Mouse (Mus musculus): ENCODE measurements around the gene Lypd9. TPM values are rescaled to one million over a fixed set of nuclear protein-coding genes. Genes with fewer than 3 reads are reported as not detected.
"Not testable (repeated sequence)": the region's sequence is repeated elsewhere in the genome, so short reads cannot be mapped to it uniquely, and the experiment has no call there.

Gene Lypd9
- polyA plus RNA-seq (2017; shearing (Covaris generic)), result not detected

DNA sequence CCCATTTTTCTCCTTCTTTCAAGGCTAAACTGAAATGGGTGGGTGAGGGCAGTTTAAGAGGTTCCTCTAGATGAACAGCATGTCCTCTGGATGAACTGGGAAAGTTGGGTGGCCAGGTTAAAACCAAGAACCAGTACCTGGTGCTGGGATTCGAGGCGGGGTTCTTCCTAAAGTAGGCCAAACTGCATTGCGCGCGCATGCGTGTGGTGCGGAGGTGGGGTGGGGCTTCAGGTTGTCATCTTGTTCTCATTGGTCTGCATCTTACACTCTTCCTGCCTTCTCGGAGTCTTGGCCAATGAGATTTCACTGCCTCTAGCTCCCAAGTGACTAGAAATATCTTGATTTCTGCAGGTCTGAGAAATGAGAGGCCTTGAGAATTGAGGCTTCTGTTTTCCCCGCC, at the start of gene Lypd9:
TSS of gene Lypd9 (minus strand) at position 165 of the 400 bp plus-strand sequence.
- no peak for ATAC-seq

DNA sequence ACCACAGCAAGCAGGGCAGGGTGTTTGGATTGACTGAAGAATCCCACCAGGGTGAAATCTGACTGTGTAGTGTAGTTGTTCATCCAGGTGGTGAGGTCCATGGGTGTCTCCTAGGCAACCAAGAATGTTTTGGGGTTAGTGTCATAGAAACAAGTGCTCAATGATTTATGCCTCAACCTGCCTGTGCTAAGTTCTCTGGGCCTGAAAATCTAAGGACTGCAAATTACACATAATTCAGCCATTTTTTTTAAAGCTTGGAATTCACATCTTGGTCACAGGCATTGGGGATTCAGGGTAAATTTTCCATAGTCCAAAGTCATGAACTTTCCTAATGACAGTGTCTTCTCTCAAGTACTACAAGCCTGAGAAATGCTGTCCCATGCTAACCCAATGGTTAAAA, 49.7 kb upstream of the Lypd9 start, which contains the start of gene Olfr331:
TSS of gene Olfr331 (minus strand) at position 101 of the 400 bp plus-strand sequence.
- not testable (repeated sequence) for ATAC-seq

DNA sequence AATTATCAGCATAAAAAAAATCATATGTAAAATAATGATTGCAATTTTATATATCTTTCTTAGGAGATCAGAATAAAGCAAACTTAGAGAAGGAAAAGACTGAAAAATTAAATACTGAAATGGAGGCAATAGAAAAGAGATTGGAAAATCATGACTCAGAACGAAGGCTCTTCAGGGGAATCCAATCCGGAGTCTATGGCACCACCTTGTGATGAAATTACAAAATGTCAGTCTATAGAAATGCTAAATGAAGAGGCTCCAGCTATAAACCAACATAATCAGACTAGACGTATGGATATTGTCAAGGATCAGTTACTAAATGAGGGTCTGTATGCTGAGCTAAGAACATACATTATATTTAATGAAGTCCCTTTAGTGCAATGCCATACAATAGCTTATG, 46.6 kb upstream of the Lypd9 start:
- ATAC-seq, result no peak

DNA sequence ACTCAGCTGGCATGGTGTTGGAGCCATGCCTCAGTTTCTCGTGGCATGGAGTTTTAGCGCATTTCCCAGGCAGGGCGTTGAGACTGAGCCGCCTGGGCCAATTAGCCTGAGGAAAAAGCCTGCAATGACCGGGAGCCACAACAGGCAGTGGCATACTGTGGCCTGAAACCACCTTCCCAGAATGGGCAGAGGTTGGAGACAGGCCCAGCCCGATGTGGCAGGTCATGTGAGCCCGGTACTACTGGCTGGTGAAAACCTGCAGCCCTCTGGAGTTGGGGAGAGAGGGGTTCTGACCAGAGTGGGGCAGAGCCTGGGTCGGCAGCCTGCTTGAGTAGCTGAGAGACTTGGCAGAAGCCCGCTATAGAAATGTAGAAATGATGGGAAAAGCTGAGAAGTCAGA, 46.0 kb upstream of the Lypd9 start:
- ATAC-seq, result no peak

DNA sequence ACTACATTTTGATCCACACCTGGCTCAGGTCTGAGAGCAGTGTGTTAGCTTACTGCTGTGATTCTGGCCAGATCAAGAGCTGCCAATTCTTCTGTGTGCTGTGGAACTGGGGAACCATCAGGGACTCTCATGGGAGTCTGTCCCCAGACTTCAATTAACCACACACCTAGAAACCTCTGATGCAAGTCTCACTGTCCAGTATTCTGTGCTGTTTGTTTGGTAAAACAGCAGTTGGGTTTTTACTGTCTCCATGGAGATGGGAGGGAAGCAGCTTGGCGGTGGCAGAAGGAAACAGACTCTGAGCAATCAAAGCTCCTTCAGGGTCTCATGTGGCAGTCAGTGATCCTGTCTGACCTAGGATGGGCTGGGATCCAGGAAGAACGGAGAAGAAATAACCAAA, 39.7 kb upstream of the Lypd9 start, which contains the start of gene Olfr332:
TSS of gene Olfr332 (minus strand) at position 101 of the 400 bp plus-strand sequence.
- no peak for ATAC-seq

DNA sequence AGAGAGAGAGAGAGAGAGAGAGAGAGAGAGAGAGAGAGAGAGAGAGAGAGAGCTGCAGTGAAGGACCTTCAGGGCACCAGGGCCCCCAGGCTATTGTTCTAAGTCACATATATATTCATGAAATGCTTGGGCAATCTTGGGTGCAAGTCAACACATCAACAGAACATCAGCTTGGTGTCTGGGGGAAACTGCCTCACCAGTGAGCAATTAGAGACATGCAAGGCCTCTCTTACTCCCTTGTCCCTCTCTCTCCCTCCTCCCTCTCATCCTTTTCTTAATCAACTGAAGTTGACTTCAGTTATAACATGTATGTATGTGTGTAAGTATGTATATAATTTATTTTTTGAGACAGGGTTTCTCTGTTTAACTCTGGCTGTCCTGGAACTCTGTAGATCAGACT, 9.4 kb upstream of the Lypd9 start, which contains the start of gene Olfr30:
TSS of gene Olfr30 (minus strand) at position 101 of the 400 bp plus-strand sequence.
- ATAC-seq, result no peak

DNA sequence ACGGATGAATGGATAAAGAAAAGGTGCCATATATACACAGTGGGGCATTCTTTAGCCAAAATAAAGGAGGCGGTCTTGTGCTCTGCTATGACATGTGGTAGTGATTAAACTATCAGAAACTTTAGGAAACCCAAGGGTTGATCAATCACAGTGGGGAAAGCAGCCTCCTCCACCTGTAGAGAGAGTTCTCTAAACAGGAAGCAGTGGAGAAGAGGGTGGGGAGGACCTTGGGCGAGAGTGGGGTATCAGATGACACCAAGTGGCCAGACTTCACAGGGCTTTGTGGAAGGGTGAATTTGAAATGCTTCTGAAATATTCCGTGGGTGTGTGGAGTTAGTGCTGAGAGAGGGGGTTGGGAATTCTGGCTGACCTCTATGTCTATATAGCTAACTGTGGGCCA, 869 bp upstream of the Lypd9 start:
- ATAC-seq, result no peak

DNA sequence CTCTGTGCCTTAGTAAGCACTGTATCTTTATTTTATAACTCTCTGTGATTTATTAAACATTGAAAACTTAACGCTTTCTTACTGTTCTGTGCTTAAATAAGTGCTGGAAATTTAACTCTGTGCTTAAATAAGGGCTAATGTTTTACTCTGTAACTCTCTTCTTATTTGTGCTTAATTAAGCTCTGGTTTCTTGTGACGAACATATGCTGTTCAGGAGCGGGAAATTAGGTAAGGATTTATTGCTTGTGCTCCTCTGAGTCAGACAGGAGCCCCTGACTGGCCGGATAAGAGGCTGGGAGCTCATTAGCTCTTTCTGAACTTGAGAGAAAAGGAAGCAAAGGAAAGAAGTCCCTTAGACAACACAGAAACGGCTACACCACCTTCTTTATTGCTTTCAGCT, 14.9 kb downstream of the Lypd9 start:
- no peak for ATAC-seq

DNA sequence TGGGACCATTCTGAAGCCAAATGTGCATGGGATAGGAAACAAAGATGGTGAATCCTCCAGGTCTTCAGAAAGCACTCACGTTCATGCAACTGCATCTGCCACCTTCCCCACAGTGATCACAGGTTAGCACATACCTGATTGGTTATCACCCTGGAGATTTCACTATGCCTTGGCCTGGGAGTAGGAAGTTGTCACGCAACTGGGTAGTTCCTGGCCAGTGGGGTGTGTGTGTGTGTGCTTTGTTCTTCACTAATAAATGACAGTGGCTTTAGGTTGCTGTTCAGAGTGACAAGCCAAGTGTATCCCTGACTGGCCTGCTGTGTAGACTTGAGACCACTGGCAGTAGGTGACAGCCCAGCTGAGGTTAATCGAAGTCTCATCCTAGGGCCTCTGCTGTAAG, 20.5 kb downstream of the Lypd9 start, which contains the start of gene Gm12253:
TSS of gene Gm12253 (plus strand) at position 301 of the 400 bp plus-strand sequence.
- no peak for ATAC-seq

DNA sequence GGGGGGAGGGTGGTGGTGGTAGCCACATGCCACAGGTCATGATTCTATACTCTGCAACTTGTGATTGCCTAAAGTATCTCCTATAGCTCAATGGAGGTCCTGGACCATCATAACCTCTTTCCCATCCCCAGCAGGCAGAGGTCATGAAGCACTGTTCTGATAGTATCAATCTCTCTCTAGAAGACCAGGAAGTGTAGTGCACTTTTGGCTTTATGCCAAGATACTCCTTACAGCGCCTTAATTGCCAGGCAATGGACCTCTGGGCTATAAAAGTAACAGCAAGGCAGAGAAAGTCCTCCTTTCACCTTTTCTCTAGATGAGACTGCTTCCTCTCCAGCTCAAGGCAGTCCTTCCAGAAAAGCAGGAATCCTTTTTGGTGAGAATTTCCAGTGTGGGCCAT, 31.9 kb downstream of the Lypd9 start, which contains the start of gene 1810065E05Rik:
TSS of gene 1810065E05Rik (plus strand) at position 297 of the 400 bp plus-strand sequence.
- no peak for ATAC-seq

DNA sequence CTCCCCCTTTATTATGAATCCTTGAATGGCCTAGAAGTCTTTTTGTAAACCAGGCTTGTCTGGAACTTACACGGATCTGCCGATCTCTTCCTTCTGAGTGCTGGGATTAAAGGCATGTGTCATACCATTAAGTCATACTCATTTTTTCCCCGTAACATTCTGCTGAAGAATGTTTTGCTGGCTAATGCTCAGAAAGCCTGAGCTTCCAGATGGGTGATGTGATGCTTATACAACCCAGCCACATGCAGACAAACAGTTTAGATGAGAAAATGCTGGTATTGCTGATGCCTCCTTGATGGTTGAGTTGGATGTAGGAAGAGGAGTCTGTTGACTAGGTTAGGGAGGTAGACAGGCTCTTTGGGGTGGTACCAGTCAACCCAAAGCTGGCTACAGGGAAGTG, 34.4 kb downstream of the Lypd9 start:
- ATAC-seq, result no peak

DNA sequence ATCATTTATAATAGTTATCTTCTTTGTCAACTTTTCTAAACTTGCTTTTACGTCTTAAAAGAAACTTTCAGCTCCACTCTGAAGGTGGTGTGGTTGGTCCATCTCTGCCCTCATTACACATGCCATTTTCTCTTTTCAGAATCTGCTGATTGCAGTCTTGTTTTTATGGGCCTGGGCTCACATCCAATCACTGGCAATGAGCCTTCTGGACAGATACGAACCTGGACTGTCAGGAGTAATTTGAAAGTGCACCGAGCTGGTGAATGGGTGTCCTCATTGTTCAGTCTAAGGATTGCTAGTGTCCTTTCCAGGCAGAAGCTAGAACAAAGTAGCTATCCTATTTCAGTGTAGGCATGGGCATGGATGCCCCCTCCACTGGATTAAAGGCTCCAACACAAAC, 44.7 kb downstream of the Lypd9 start:
- ATAC-seq, result no peak

DNA sequence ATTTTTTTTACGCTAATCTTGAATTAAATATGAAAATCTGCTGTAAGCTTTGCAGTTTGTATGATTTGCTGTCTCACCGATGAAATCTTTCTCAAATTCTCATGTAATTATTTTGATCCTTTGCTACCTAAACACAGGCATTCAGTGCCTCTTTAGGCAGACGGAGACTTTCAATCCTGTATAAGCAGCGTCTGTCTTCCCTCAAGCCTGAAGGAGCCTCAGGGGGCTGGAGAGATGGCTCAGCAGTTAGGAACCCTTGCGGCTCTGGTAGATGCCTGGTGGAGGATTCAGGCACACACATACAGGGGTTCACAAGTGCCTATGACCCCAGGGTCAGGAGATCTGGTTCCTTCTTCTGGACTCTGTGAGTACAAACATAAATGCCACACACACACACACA, 52.1 kb downstream of the Lypd9 start:
- ATAC-seq, result no peak

DNA sequence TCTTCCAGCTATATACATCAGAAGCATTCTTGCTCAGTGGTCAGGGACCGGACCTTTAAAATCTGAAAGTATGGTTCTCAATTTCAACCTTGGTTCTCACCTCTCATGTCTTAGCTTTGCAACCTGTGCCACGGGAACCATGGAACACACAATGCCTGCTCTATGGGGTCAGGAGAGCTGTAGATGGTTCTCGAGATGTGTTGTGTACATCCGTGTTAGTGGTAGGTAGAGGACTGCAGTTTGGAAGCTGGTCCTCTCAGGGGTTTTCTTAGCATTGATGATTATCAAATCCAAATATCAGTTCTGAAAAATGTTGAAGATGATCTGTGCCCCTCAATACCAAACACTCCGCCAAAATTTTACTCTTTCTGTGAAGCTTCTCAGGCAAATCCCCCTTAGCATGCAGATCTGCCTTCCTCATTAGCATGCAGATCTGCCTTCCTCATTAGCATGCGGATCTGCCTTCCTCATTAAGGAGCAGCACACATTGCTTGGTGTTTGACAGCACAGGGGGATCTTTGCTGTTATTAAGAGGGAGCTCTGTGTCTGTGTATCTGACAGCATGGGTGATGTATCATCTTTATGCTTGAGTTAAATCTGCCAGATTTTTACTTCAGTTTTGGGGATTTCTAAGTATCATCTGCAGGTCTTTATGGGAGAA, 52.6 kb downstream of the Lypd9 start:
- no peak for ATAC-seq

Other genes with a start within 250 kb of the Lypd9 start
- gene 4930438A08Rik, start 178.1 kb downstream of the Lypd9 start, polyA plus RNA-seq (2017; shearing (Covaris generic)), result not detected
- gene Zfp692, start 145.9 kb downstream of the Lypd9 start, polyA plus RNA-seq (2017; shearing (Covaris generic)), result 10 to 100 TPM; 10.7 TPM
- gene Zfp672, start 122.6 kb downstream of the Lypd9 start, polyA plus RNA-seq (2017; shearing (Covaris generic)), result 10 to 100 TPM; 37.0 to 46.8 TPM
- 1 to 10 TPM; 5.3 to 6.3 TPM for gene Sh3bp5l, start 122.2 kb downstream of the Lypd9 start, polyA plus RNA-seq (2017; shearing (Covaris generic))
- not detected for gene Lypd8, start 73.9 kb downstream of the Lypd9 start, polyA plus RNA-seq (2017; shearing (Covaris generic))
- gene 1810065E05Rik, start 31.8 kb downstream of the Lypd9 start, polyA plus RNA-seq (2017; shearing (Covaris generic)), result not detected
- not detected for gene Gm12253, start 20.4 kb downstream of the Lypd9 start, polyA plus RNA-seq (2017; shearing (Covaris generic))
- gene Olfr30, start 9.3 kb upstream of the Lypd9 start, polyA plus RNA-seq (2017; shearing (Covaris generic)), result not detected
- gene Olfr332, start 39.6 kb upstream of the Lypd9 start, polyA plus RNA-seq (2017; shearing (Covaris generic)), result under 1 TPM in 1 of 2 experiments, not detected in 1; 0.23 TPM
- gene Olfr331, start 49.6 kb upstream of the Lypd9 start, polyA plus RNA-seq (2017; shearing (Covaris generic)), result not detected
- not detected for gene Olfr330, start 81.9 kb upstream of the Lypd9 start, polyA plus RNA-seq (2017; shearing (Covaris generic))
- gene Olfr329-ps, start 93.5 kb upstream of the Lypd9 start, polyA plus RNA-seq (2017; shearing (Covaris generic)), result not detected
- gene Olfr328, start 102.7 kb upstream of the Lypd9 start, polyA plus RNA-seq (2017; shearing (Covaris generic)), result not detected
- gene Olfr224, start 117.6 kb upstream of the Lypd9 start, polyA plus RNA-seq (2017; shearing (Covaris generic)), result under 1 TPM in 1 of 2 experiments, not detected in 1; 0.36 TPM
- gene Olfr325, start 124.8 kb upstream of the Lypd9 start, polyA plus RNA-seq (2017; shearing (Covaris generic)), result not detected
- gene Olfr324, start 142.2 kb upstream of the Lypd9 start, polyA plus RNA-seq (2017; shearing (Covaris generic)), result not detected
- not detected for gene 2210407C18Rik, start 163.2 kb upstream of the Lypd9 start, polyA plus RNA-seq (2017; shearing (Covaris generic))
- not detected for gene Olfr323, start 177.6 kb upstream of the Lypd9 start, polyA plus RNA-seq (2017; shearing (Covaris generic))
- not detected for gene Trim58, start 187.5 kb upstream of the Lypd9 start, polyA plus RNA-seq (2017; shearing (Covaris generic))
- not detected for gene Olfr322, start 205.9 kb upstream of the Lypd9 start, polyA plus RNA-seq (2017; shearing (Covaris generic))
- not detected for gene Olfr320, start 228.2 kb upstream of the Lypd9 start, polyA plus RNA-seq (2017; shearing (Covaris generic))
- gene Olfr319, start 246.2 kb upstream of the Lypd9 start, polyA plus RNA-seq (2017; shearing (Covaris generic)), result not detected